Mouse (Mus musculus) liver, embryonic 11.5 days (tissue): ENCODE measurements around the gene Scg3. TPM values are rescaled to one million over a fixed set of nuclear protein-coding genes. Genes with fewer than 3 reads are reported as not detected.

Experiments
- ATAC-seq: fragments of 200-750 bp; cut with Nextera tagmentation; replicated peaks from 2 replicates; pipeline ENCODE4 v1.8.0; 2017; ENCODE audit warnings: moderate number of reproducible peaks, mild to moderate bottlenecking, moderate TSS enrichment, moderate library complexity; ENCODE audit not compliant: low FRiP score
- DNase-seq: peaks from one replicate; pipeline ENCODE4 v3.0.0-alpha.2; 2017; ENCODE audit warnings: low spot score
- H3K27ac ChIP-seq: fragments of 300-500 bp; sonication (generic); 2 replicates; pipeline ENCODE4 v1.5.1; 2014; ENCODE audit warnings: mild to moderate bottlenecking, low read depth, low read length, control low read depth
- H3K27me3 ChIP-seq: fragments of 300-500 bp; sonication (generic); replicated peaks from 2 replicates; pipeline ENCODE4 v1.6.1; 2014; ENCODE audit warnings: low read length, mixed read lengths; ENCODE audit not compliant: control insufficient read depth, insufficient read depth
- H3K36me3 ChIP-seq: fragments of 300-500 bp; sonication (generic); 2 replicates; pipeline ENCODE4 v1.6.1; 2014; ENCODE audit warnings: mild to moderate bottlenecking, low read length, moderate library complexity, mixed read lengths; ENCODE audit not compliant: control insufficient read depth, insufficient read depth
- H3K4me1 ChIP-seq: fragments of 300-500 bp; sonication (generic); replicated peaks from 2 replicates; pipeline ENCODE4 v1.6.1; 2014; ENCODE audit warnings: low read length, mixed read lengths; ENCODE audit not compliant: control insufficient read depth, insufficient read depth
- H3K4me2 ChIP-seq: fragments of 300-500 bp; sonication (generic); 2 replicates; pipeline ENCODE4 v1.6.1; 2014; ENCODE audit warnings: mild to moderate bottlenecking, control low read depth, moderate library complexity
- H3K4me3 ChIP-seq: fragments of 300-500 bp; sonication (generic); 2 replicates; pipeline ENCODE4 v1.5.1; 2014; ENCODE audit warnings: low read depth, low read length, control low read depth
- H3K9ac ChIP-seq: fragments of 300-500 bp; sonication (generic); 2 replicates; pipeline ENCODE4 v1.6.1; 2014; ENCODE audit warnings: low read depth, low read length, control low read depth
- H3K9me3 ChIP-seq: fragments of 300-500 bp; sonication (generic); 2 replicates; pipeline ENCODE4 v1.6.1; 2016; ENCODE audit warnings: low read length, inconsistent platforms, mixed read lengths; ENCODE audit not compliant: control insufficient read depth
- WGBS: fragments of 180-500 bp; shearing (Covaris S2); extraction: QIAGEN DNeasy Blood & Tissue Kit; methylation state at CpG from one replicate; pipeline ENCODE4 v1.1.7; 2014; 5-methylcytosine and 5-hydroxymethylcytosine counted together
- polyA plus RNA-seq: library from polyadenylated mRNA; unstranded; fragments of >200 nt; fragmentation: Nextera tagmentation; extraction: Ambion mirVana; gene quantifications from 2 replicates; pipeline ENCODE4 v1.2.1, GENCODE M21; 2014

The Scg3 gene
- 0.08 and 0.38 TPM in 2 replicates for polyA plus RNA-seq

- Histone ChIP-seq H3K4me3 (no peak within 1 kb of the TSS), H3K9ac (no peak within 1 kb of the TSS), H3K36me3 (no peaks in the 10 kb centered on the region), H3K4me2 (peak within 1 kb of the TSS; percentile 40), H3K4me1 (no peaks in the 10 kb centered on the region), H3K9me3 (no peaks in the 10 kb centered on the region), H3K27ac (no peak within 1 kb of the TSS), H3K27me3 (peaks cover 4% of the 10 kb centered on the region; the same call in 1 of the 2 replicates)
- ATAC-seq, result peak; percentile 70
- peak; percentile 75 for DNase-seq
- 13% methylated on average over 42 of the region's 42 CpGs for WGBS
Measured at GRCm38 (mm10) chr9:75683426-75684191, at the start of gene Scg3. TSS of gene Scg3 (minus strand) at chr9:75684056.

- H3K4me3 ChIP-seq, result no peak overlapping the region
- peak; percentile 46 for DNase-seq
- H3K4me1 ChIP-seq, result no peaks in the 10 kb centered on the region
- 31% methylated on average over 11 of the region's 11 CpGs for WGBS
- H3K27ac ChIP-seq, result no peak overlapping the region
- no peak overlapping the region for H3K9ac ChIP-seq
- H3K4me2 ChIP-seq, result no peak overlapping the region
- no peaks in the 10 kb centered on the region for H3K27me3 ChIP-seq
- peak; percentile 83 for ATAC-seq
- H3K36me3 ChIP-seq, result no peaks in the 10 kb centered on the region
- no peaks in the 10 kb centered on the region for H3K9me3 ChIP-seq
Measured at GRCm38 (mm10) chr9:75719952-75720687, 36.3 kb upstream of the Scg3 start.

- no peaks in the 10 kb centered on the region for H3K4me1 ChIP-seq
- H3K4me2 ChIP-seq, result no peak overlapping the region
- no peaks in the 10 kb centered on the region for H3K36me3 ChIP-seq
- WGBS, result 88% methylated on average over 3 of the region's 3 CpGs
- no peaks in the 10 kb centered on the region for H3K9me3 ChIP-seq
- no peak overlapping the region for H3K9ac ChIP-seq
- no peak overlapping the region for H3K4me3 ChIP-seq
- no peak overlapping the region for H3K27ac ChIP-seq
- ATAC-seq, result no peak
- DNase-seq, result no peak
- H3K27me3 ChIP-seq, result no peaks in the 10 kb centered on the region
Measured at GRCm38 (mm10) chr9:75719481-75719880, 35.6 kb upstream of the Scg3 start.

- WGBS, result 66% methylated on average over 3 of the region's 3 CpGs
- Histone ChIP-seq H3K4me2 (no peak overlapping the region), H3K36me3 (no peaks in the 10 kb centered on the region), H3K4me3 (no peak overlapping the region), H3K4me1 (no peaks in the 10 kb centered on the region), H3K9me3 (no peaks in the 10 kb centered on the region), H3K27ac (no peak overlapping the region), H3K27me3 (peaks cover 4% of the 10 kb centered on the region; the same call in 1 of the 2 replicates), H3K9ac (no peak overlapping the region)
- no peak for ATAC-seq
- no peak for DNase-seq
Measured at GRCm38 (mm10) chr9:75684772-75685171, 916 bp upstream of the Scg3 start.

- WGBS, result 68% methylated on average over 4 of the region's 4 CpGs
- peaks cover 4% of the 10 kb centered on the region; the same call in 1 of the 2 replicates for H3K27me3 ChIP-seq
- DNase-seq, result no peak
- H3K9me3 ChIP-seq, result no peaks in the 10 kb centered on the region
- no peak for ATAC-seq
- peak overlapping the region; percentile 40 for H3K4me2 ChIP-seq
- no peak overlapping the region for H3K9ac ChIP-seq
- H3K4me1 ChIP-seq, result no peaks in the 10 kb centered on the region
- H3K36me3 ChIP-seq, result no peaks in the 10 kb centered on the region
- H3K27ac ChIP-seq, result no peak overlapping the region
- no peak overlapping the region for H3K4me3 ChIP-seq
Measured at GRCm38 (mm10) chr9:75684292-75684691, 436 bp upstream of the Scg3 start.

GRCm38 (mm10) chr9:75680606-75681005 is 3.2 kb downstream of the Scg3 start:
- Histone ChIP-seq H3K9ac (no peak overlapping the region), H3K4me3 (no peak overlapping the region), H3K27ac (no peak overlapping the region), H3K36me3 (no peaks in the 10 kb centered on the region), H3K4me2 (no peak overlapping the region), H3K4me1 (no peaks in the 10 kb centered on the region), H3K27me3 (peaks cover 4% of the 10 kb centered on the region; the same call in 1 of the 2 replicates), H3K9me3 (no peaks in the 10 kb centered on the region)
- DNase-seq, result no peak
- ATAC-seq, result no peak
- 90% methylated on average over 5 of the region's 5 CpGs for WGBS

GRCm38 (mm10) chr9:75679629-75680028 is 4.2 kb downstream of the Scg3 start:
- Histone ChIP-seq H3K4me3 (no peak overlapping the region), H3K36me3 (no peaks in the 10 kb centered on the region), H3K9me3 (no peaks in the 10 kb centered on the region), H3K9ac (no peak overlapping the region), H3K27ac (no peak overlapping the region), H3K4me2 (no peak overlapping the region), H3K27me3 (peaks cover 4% of the 10 kb centered on the region; the same call in 1 of the 2 replicates), H3K4me1 (no peaks in the 10 kb centered on the region)
- no peak for ATAC-seq
- no peak for DNase-seq
- WGBS, result 69% methylated on average over 4 of the region's 4 CpGs

- H3K36me3 ChIP-seq, result no peaks in the 10 kb centered on the region
- WGBS, result 81% methylated on average over 7 of the region's 7 CpGs
- H3K4me3 ChIP-seq, result no peak overlapping the region
- H3K4me2 ChIP-seq, result no peak overlapping the region
- no peaks in the 10 kb centered on the region for H3K4me1 ChIP-seq
- no peak overlapping the region for H3K27ac ChIP-seq
- H3K27me3 ChIP-seq, result no peaks in the 10 kb centered on the region
- ATAC-seq (no peak), DNase-seq (no peak)
- H3K9me3 ChIP-seq, result no peaks in the 10 kb centered on the region
- H3K9ac ChIP-seq, result no peak overlapping the region
Measured at GRCm38 (mm10) chr9:75678341-75678740, 5.5 kb downstream of the Scg3 start.
